Mouse (Mus musculus) erythroid progenitor cell, adult 5-6 weeks (primary cell): ENCODE results near the gene Tnfsf4. TPM values are rescaled to one million over a fixed set of nuclear protein-coding genes. Genes with fewer than 3 reads are reported as not detected.

Source experiments
- ATAC-seq: replicated peaks from 2 replicates; pipeline ENCODE4 v1.8.0; 2016; ENCODE audit warnings: moderate number of reproducible peaks, mild to moderate bottlenecking, moderate TSS enrichment, inconsistent platforms; ENCODE audit not compliant: poor library complexity, low FRiP score, severe bottlenecking
- total RNA-seq, 2 experiments: library from RNA; stranded (forward) in 1 of 2; stranded (reverse) in 1 of 2; fragments of 150-400 nt in 1 of 2; fragments of 186-747, 209-891 nt in 1 of 2; gene quantifications; 2 replicates each; pipeline versions ENCODE4 v1.2.3 to v1.2.4; 2015 to 2017; ENCODE audit warnings: low replicate concordance in 2 of 2

Gene Tnfsf4
- total RNA-seq, 2 experiments from 2014 or later = 5.9 TPM; not detected in 1

- ATAC-seq = no peak
These were observed 49.6 kb downstream of the Tnfsf4 start for GRCm38 (mm10) chr1:161444858-161445257.

DNA sequence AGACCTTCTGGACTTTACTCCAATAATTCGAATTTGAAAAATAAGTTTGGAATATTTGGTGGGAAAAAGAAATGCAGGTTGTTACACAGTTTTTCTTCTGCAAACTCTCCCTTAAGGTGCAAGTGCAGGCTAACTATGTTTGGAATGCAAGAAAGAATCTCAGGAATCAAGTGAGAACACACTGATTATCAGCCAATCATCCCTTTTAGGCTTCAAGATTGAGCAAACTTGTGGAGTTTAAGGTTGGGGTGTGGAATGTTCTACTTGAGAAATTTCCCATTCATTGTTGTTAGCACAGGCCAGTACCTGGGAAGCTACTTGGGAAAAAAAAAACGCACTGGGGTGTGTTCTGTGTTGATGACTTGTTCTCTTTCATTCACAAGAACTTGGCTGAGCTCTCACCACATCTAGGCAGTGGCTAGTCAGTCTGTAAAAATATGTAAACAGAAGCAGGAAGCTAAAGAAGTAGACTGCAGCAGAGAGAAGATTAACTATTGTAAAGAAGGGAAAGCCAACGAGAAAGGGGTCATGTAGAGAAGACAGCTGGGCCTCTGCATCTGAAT is 56.6 kb downstream of the Tnfsf4 start:
- no peak for ATAC-seq

DNA sequence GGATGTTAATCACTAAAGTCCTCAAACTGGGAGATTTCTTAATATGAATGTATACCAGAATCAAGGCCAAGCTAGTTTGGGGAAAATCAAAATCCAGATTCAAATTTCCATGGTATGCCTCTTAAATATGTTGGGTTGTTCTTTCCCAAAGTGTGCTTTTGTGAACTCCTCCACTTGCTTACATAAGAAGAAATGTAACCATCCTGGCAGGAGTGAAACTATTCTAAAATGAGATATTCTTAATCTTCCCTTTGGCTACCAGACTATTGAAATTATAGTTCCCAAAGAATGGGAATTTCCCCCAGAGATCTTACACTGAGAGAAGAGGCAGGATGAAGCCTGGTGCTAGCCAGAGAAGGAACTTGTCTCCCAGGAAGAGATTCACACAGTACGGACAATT is 57.0 kb downstream of the Tnfsf4 start:
- ATAC-seq = no peak

GRCm38 (mm10) chr1:161463388-161464085 is 68.3 kb downstream of the Tnfsf4 start:
- no peak for ATAC-seq

Other genes with a start within 250 kb of the Tnfsf4 start
- gene Tex50, start 236.1 kb upstream of the Tnfsf4 start, total RNA-seq (2015; ENCODE audit: low replicate concordance) = not detected in 2 replicates
- not detected in 2 replicates for gene Tex50, start 236.1 kb upstream of the Tnfsf4 start, total RNA-seq (2017; ENCODE audit: low replicate concordance)
- 50.3 and 52.6 TPM in 2 replicates for gene Prdx6, start 144.2 kb upstream of the Tnfsf4 start, total RNA-seq (2015; ENCODE audit: low replicate concordance)
- gene Prdx6, start 144.2 kb upstream of the Tnfsf4 start, total RNA-seq (2017; ENCODE audit: low replicate concordance) = 44.5 and 48.9 TPM in 2 replicates
- not detected in 2 replicates for gene Tnfsf18, start 99.2 kb downstream of the Tnfsf4 start, total RNA-seq (2015; ENCODE audit: low replicate concordance)
- gene Tnfsf18, start 99.2 kb downstream of the Tnfsf4 start, total RNA-seq (2017; ENCODE audit: low replicate concordance) = 0.13 TPM in 1 of 2 replicates, not detected in the other